Mouse (Mus musculus): ENCODE data around the gene Lrp2.

Lrp2 gene

GRCm38 (mm10) chr2:69381740-69382139 is 204.1 kb downstream of the Lrp2 start:
- ChIA-PET CTCF (interaction anchor here in 1 of 4 experiments (0.7 kb wide), 1 partner anchor 236 kb away, joined by 3 read pairs; no protein-coding TSS in a partner anchor), POLR2A (interaction anchor here in 2 of 4 experiments (0.5 to 1.4 kb wide), 2 partner anchors 175 to 243 kb away, joined by 3 read pairs; partner anchors contain the start of gene Spc25 (in 1 of the 2))

GRCm38 (mm10) chr2:69380281-69380680 is 205.6 kb downstream of the Lrp2 start, which contains the start of gene Dhrs9:
TSS of gene Dhrs9 (plus strand) at chr2:69380445.
- ChIA-PET POLR2A (interaction anchor here in 1 of 4 experiments (0.6 kb wide), 1 partner anchor 168 kb away, joined by 7 read pairs; no protein-coding TSS in a partner anchor), CTCF (interaction anchor here in 1 of 4 experiments (0.6 kb wide), 1 partner anchor 458 kb away, joined by 6 read pairs; no protein-coding TSS in a partner anchor)

- CTCF ChIA-PET, result interaction anchor here in 1 of 4 experiments (0.6 kb wide), 1 partner anchor 92 kb away, joined by 5 read pairs; no protein-coding TSS in a partner anchor
- POLR2A ChIA-PET, result no interaction called here
These were observed 206.1 kb downstream of the Lrp2 start for GRCm38 (mm10) chr2:69379801-69380200.

GRCm38 (mm10) chr2:69376780-69377179 is 209.1 kb downstream of the Lrp2 start:
- CTCF ChIA-PET, result no interaction called here
- POLR2A ChIA-PET, result interaction anchor here in 1 of 4 experiments (0.6 kb wide), 1 partner anchor 1232 kb away, joined by 4 read pairs; no protein-coding TSS in a partner anchor

All from embryonic stem cell, embryonic (primary cell).